In genomic region chr10:93165416-93166381, GRCm38 (mm10) we compare ENCODE assay signal across 8 mouse cellular contexts. TPM values are rescaled to one million over a fixed set of nuclear protein-coding genes. Genes with fewer than 3 reads are reported as not detected.
DNase-seq lines count a peak whose midpoint lies in the region; ATAC-seq and TF ChIP-seq lines count a peak whose summit lies in the region.

No protein-coding gene starts in this region.

- H3K9me3 ChIP-seq in kidney, embryonic 14.5 days (ENCODE audit: control insufficient read depth, low read length), result no peaks in the 10 kb centered on the region
- H3K9me3 ChIP-seq in heart, embryonic 14.5 days (ENCODE audit: control insufficient read depth, low read length), result no peaks in the 10 kb centered on the region
- no peaks in the 10 kb centered on the region for H3K9me3 ChIP-seq in stomach, embryonic 14.5 days (ENCODE audit: control insufficient read depth, low read depth, low read length)

- intact Hi-C loops in gastrocnemius, postnatal 14 days (cut with DNase I; ENCODE audit: low total_unique reads), result loop anchor here (10.0 kb wide), 1 partner anchor 89 kb away; no protein-coding TSS in a partner anchor

- H3K9ac ChIP-seq in kidney, embryonic 14.5 days (ENCODE audit: low read depth, low read length), result no peak overlapping the region; the same call in 1 of the 2 replicates
- no peak overlapping the region for H3K9ac ChIP-seq in heart, embryonic 14.5 days (ENCODE audit: low read length)
- no peak overlapping the region for H3K9ac ChIP-seq in stomach, embryonic 14.5 days (replicated peaks; ENCODE audit: low read depth, low read length)

- peak overlapping the region; percentile 25 for H3K4me2 ChIP-seq in kidney, embryonic 14.5 days (replicated peaks; ENCODE audit: low read depth, low read length)
- peak overlapping the region; percentile 48 for H3K4me2 ChIP-seq in heart, embryonic 14.5 days (ENCODE audit: low read length)
- peak overlapping the region; percentile 20; the same call in 1 of the 2 replicates for H3K4me2 ChIP-seq in stomach, embryonic 14.5 days (replicated peaks; ENCODE audit: low read depth, low read length)

- peak overlapping the region; percentile 27; the same call in 1 of the 2 replicates for H3K27ac ChIP-seq in kidney, embryonic 14.5 days (ENCODE audit: low read depth, low read length)
- H3K27ac ChIP-seq in bone marrow, adult 2 months (ENCODE audit: control insufficient read depth, insufficient read depth, low read depth, low read length, poor library complexity), result peak overlapping the region; percentile 80
- peak overlapping the region; percentile 74 for H3K27ac ChIP-seq in heart, embryonic 14.5 days (replicated peaks in 1 of 2; ENCODE audit: control insufficient read depth in 1 of 2, insufficient read depth in 1 of 2, low read depth in 2 of 2, low read length in 2 of 2)
- H3K27ac ChIP-seq in macrophage, result peak overlapping the region; percentile 34
- H3K27ac ChIP-seq in stomach, embryonic 14.5 days (ENCODE audit: low read length), result peak overlapping the region; percentile 52

- H3K4me3 ChIP-seq in kidney, embryonic 14.5 days (ENCODE audit: low read length), result no peak overlapping the region
- H3K4me3 ChIP-seq in bone marrow, adult 2 months (replicated peaks; ENCODE audit: control insufficient read depth, low read depth, low read length), result peak overlapping the region; percentile 4
- H3K4me3 ChIP-seq in heart, embryonic 14.5 days (ENCODE audit: control insufficient read depth in 1 of 2, insufficient read depth in 1 of 2, low read depth in 1 of 2, low read length in 2 of 2), result no peak overlapping the region; a peak in 1 of 4 replicates
- H3K4me3 ChIP-seq in macrophage (ENCODE audit: inconsistent target), result no peak overlapping the region
- H3K4me3 ChIP-seq in stomach, embryonic 14.5 days (ENCODE audit: low read depth, low read length), result no peak overlapping the region

- no peaks in the 10 kb centered on the region for H3K36me3 ChIP-seq in kidney, embryonic 14.5 days (ENCODE audit: control insufficient read depth, insufficient read depth, low read length)
- H3K36me3 ChIP-seq in heart, embryonic 14.5 days (ENCODE audit: control insufficient read depth, insufficient read depth, low read length), result no peaks in the 10 kb centered on the region
- H3K36me3 ChIP-seq in macrophage (ENCODE audit: inconsistent target), result no peaks in the 10 kb centered on the region
- H3K36me3 ChIP-seq in stomach, embryonic 14.5 days (ENCODE audit: control insufficient read depth, insufficient read depth, low read length), result no peaks in the 10 kb centered on the region

- TF ChIP-seq POLR2A in bone marrow, adult 2 months (IDR thresholded peaks at IDR 0.05; ENCODE audit: borderline replicate concordance, control insufficient read depth, low read depth, low read length), result no peak

- WGBS in kidney, embryonic 14.5 days, result 28% methylated on average over 14 of the region's 14 CpGs
- WGBS in bone marrow, adult 2 months, result 4% methylated on average over 14 of the region's 14 CpGs
- WGBS in heart, embryonic 14.5 days, result 23% methylated on average over 14 of the region's 14 CpGs
- 11% methylated on average over 14 of the region's 14 CpGs for WGBS in macrophage (ENCODE audit: missing documents)
- 35% methylated on average over 14 of the region's 14 CpGs for WGBS in stomach, embryonic 14.5 days

- TF ChIP-seq CTCF in bone marrow, adult 2 months (IDR thresholded peaks at IDR 0.05; ENCODE audit: control insufficient read depth, insufficient read depth, low read length), result no peak

- ATAC-seq in kidney, embryonic 14.5 days (ENCODE audit: low FRiP score, low TSS enrichment), result no peak
- ATAC-seq in heart, embryonic 14.5 days (ENCODE audit: insufficient number of reproducible peaks, insufficient read depth, low FRiP score, low read depth), result no peak
- no peak for ATAC-seq in stomach, embryonic 14.5 days (ENCODE audit: insufficient number of reproducible peaks, insufficient read depth, low FRiP score, low read depth)

- H3K4me1 ChIP-seq in kidney, embryonic 14.5 days (ENCODE audit: control insufficient read depth, insufficient read depth, low read length), result peaks cover 24% of the 10 kb centered on the region
- peaks cover 7% of the 10 kb centered on the region for H3K4me1 ChIP-seq in bone marrow, adult 2 months (ENCODE audit: control insufficient read depth, insufficient read depth, low read length)
- peaks cover 14 to 51% of the 10 kb centered on the region in 2 experiments for H3K4me1 ChIP-seq in heart, embryonic 14.5 days (ENCODE audit: control insufficient read depth in 2 of 2, insufficient read depth in 2 of 2, low read length in 2 of 2)
- peaks cover 19% of the 10 kb centered on the region for H3K4me1 ChIP-seq in stomach, embryonic 14.5 days (ENCODE audit: control insufficient read depth, insufficient read depth, low read length)

- H3K79me2 ChIP-seq in macrophage (ENCODE audit: inconsistent target), result peaks cover 93% of the 10 kb centered on the region

- DNase-seq in kidney, adult 9 months, result no peak
- DNase-seq in gastrocnemius, postnatal 14 days, result no peak
- no peak for DNase-seq in right cerebral cortex, adult 18-20 months

- H3K27me3 ChIP-seq in kidney, embryonic 14.5 days (ENCODE audit: control insufficient read depth, insufficient read depth, low read length), result no peaks in the 10 kb centered on the region
- H3K27me3 ChIP-seq in heart, embryonic 14.5 days (ENCODE audit: control insufficient read depth, insufficient read depth, low read length), result no peaks in the 10 kb centered on the region
- H3K27me3 ChIP-seq in stomach, embryonic 14.5 days (ENCODE audit: control insufficient read depth, insufficient read depth, low read length), result no peaks in the 10 kb centered on the region

RNA-seq across cellular contexts. Expression of gene Cdk17, which starts 5.0 kb away (rescaled TPM):
- polyA plus RNA-seq in kidney, embryonic 14.5 days (2014; fragmentation: Nextera tagmentation; extraction: Ambion mirVana), result 17.0 and 24.8 TPM in 2 replicates
- 19.5 and 21.2 TPM in 2 replicates for polyA plus RNA-seq in bone marrow, adult 2 months (2011; ENCODE audit: insufficient read depth, insufficient read length, low replicate concordance, missing spikeins)
- polyA plus RNA-seq in heart, embryonic 14.5 days (2014; fragmentation: Nextera tagmentation; extraction: Ambion mirVana), result 24.4 and 27.1 TPM in 2 replicates
- total RNA-seq in macrophage (2018; cell fraction: chromatin; rRNA removed), result 100 to 1,000 TPM in 2 of 26 experiments, 10 to 100 TPM in 24; 29.0 to 176 (median 49.5) TPM
- total RNA-seq in macrophage (2018; cell fraction: cytosol; rRNA removed), result 10 to 100 TPM; 12.8 to 45.6 (median 16.7) TPM
- 100 to 1,000 TPM in 2 of 26 experiments, 10 to 100 TPM in 24; 20.4 to 105 (median 36.0) TPM for total RNA-seq in macrophage (2018; cell fraction: nucleus; rRNA removed)
- polyA plus RNA-seq in macrophage (2018), result 15.0 to 16.1 TPM (median 15.3 TPM) in 3 replicates
- 23.0 and 26.5 TPM in 2 replicates for polyA plus RNA-seq in stomach, embryonic 14.5 days (2014; fragmentation: Nextera tagmentation; extraction: Ambion mirVana)
- 10 to 100 TPM in 1 of 2 experiments, 1 to 10 TPM in 1; 9.8 to 11.9 TPM for total RNA-seq in gastrocnemius, postnatal 14 days (2021)

Comparison
In these comparisons a context has a peak if more than half of its experiments do, and no peak if none do; other contexts are left out.
1. H3K27ac ChIP-seq: peak in every context shown above with its lines; median percentile 80 in bone marrow, adult 2 months; 74 in heart, embryonic 14.5 days; 52 in stomach, embryonic 14.5 days; 34 in macrophage; 27 in kidney, embryonic 14.5 days.